Mouse (Mus musculus) layer of hippocampus, adult 18-20 months (tissue): ENCODE results near the gene Gm20509. TPM values are rescaled to one million over a fixed set of nuclear protein-coding genes. Genes with fewer than 3 reads are reported as not detected.

Source experiments
- total RNA-seq, 2 experiments: library from RNA; stranded (reverse); gene quantifications; 2 replicates each; pipeline ENCODE4 v1.2.3; 2021

Gm20509 gene
- total RNA-seq, 2 experiments from 2014 or later, result 1.0 to 1.1 TPM

Other genes with a start within 250 kb of the Gm20509 start
- gene Pygo1, start 176.8 kb upstream of the Gm20509 start, total RNA-seq, result 10 to 100 TPM; 31.6 to 32.5 TPM
- gene Dyx1c1, start 143.7 kb upstream of the Gm20509 start, total RNA-seq, result 1 to 10 TPM; 3.2 to 3.7 TPM
- under 1 TPM in 1 of 2 experiments, not detected in 1; 0.52 TPM for gene Gm44503, start 143.6 kb upstream of the Gm20509 start, total RNA-seq
- 10 to 100 TPM; 12.4 to 12.6 TPM for gene Ccpg1os, start 117.1 kb upstream of the Gm20509 start, total RNA-seq
- gene Ccpg1, start 117.0 kb upstream of the Gm20509 start, total RNA-seq, result 100 to 1,000 TPM; 149 to 152 TPM
- gene Pigb, start 62.1 kb upstream of the Gm20509 start, total RNA-seq, result 10 to 100 TPM; 12.7 TPM
- gene Rab27a, start 57.6 kb upstream of the Gm20509 start, total RNA-seq, result 10 to 100 TPM; 12.2 to 15.4 TPM
- gene Khdc3, start 634 bp upstream of the Gm20509 start, total RNA-seq, result 1 to 10 TPM; 4.0 to 4.3 TPM
- 10 to 100 TPM; 61.8 to 63.9 TPM for gene Rsl24d1, start 11.0 kb downstream of the Gm20509 start, total RNA-seq